Mouse (Mus musculus): ENCODE measurements around the gene Ccsap.

The Ccsap gene

GRCm38 (mm10) chr8:123883094-123883493 lies 23.1 kb upstream of the Ccsap start:
- in situ Hi-C loops (cut with MboI; ENCODE audit: low pct_unique_long_range_greater_than_20kb in 1 of 2, low sequenced_read_pairs in 2 of 2, unreplicated experiment in 1 of 2), result no loop called here

- in situ Hi-C loops (cut with MboI; ENCODE audit: low pct_unique_long_range_greater_than_20kb in 1 of 2, low sequenced_read_pairs in 2 of 2, unreplicated experiment in 1 of 2), result no loop called here
These were observed 22.4 kb upstream of the Ccsap start for GRCm38 (mm10) chr8:123882412-123882811.

- in situ Hi-C loops (cut with MboI; ENCODE audit: low pct_unique_long_range_greater_than_20kb in 1 of 2, low sequenced_read_pairs in 2 of 2, unreplicated experiment in 1 of 2), result no loop called here
These were observed 20.9 kb upstream of the Ccsap start for GRCm38 (mm10) chr8:123880821-123881350.

- in situ Hi-C loops (cut with MboI; ENCODE audit: low pct_unique_long_range_greater_than_20kb in 1 of 2, low sequenced_read_pairs in 2 of 2, unreplicated experiment in 1 of 2), result no loop called here
These were observed 20.3 kb upstream of the Ccsap start for GRCm38 (mm10) chr8:123880271-123880670.

GRCm38 (mm10) chr8:123877865-123878264 lies 17.9 kb upstream of the Ccsap start:
- in situ Hi-C loops (cut with MboI; ENCODE audit: low pct_unique_long_range_greater_than_20kb in 1 of 2, low sequenced_read_pairs in 2 of 2, unreplicated experiment in 1 of 2), result no loop called here

GRCm38 (mm10) chr8:123874324-123874723 lies 14.3 kb upstream of the Ccsap start:
- in situ Hi-C loops (cut with MboI; ENCODE audit: low pct_unique_long_range_greater_than_20kb in 1 of 2, low sequenced_read_pairs in 2 of 2, unreplicated experiment in 1 of 2), result no loop called here

- in situ Hi-C loops (cut with MboI; ENCODE audit: low pct_unique_long_range_greater_than_20kb in 1 of 2, low sequenced_read_pairs in 2 of 2, unreplicated experiment in 1 of 2), result no loop called here
These were observed 13.4 kb upstream of the Ccsap start for GRCm38 (mm10) chr8:123873364-123873763.

- in situ Hi-C loops (cut with MboI; ENCODE audit: low pct_unique_long_range_greater_than_20kb in 1 of 2, low sequenced_read_pairs in 2 of 2, unreplicated experiment in 1 of 2), result no loop called here
These were observed 12.0 kb upstream of the Ccsap start for GRCm38 (mm10) chr8:123872048-123872447.

- in situ Hi-C loops (cut with MboI; ENCODE audit: low pct_unique_long_range_greater_than_20kb in 1 of 2, low sequenced_read_pairs in 2 of 2, unreplicated experiment in 1 of 2), result no loop called here
These were observed 7.0 kb upstream of the Ccsap start for GRCm38 (mm10) chr8:123866971-123867370.

GRCm38 (mm10) chr8:123865786-123866185 lies 5.8 kb upstream of the Ccsap start:
- in situ Hi-C loops (cut with MboI; ENCODE audit: low pct_unique_long_range_greater_than_20kb in 1 of 2, low sequenced_read_pairs in 2 of 2, unreplicated experiment in 1 of 2), result no loop called here

- in situ Hi-C loops (cut with MboI; ENCODE audit: low pct_unique_long_range_greater_than_20kb in 1 of 2, low sequenced_read_pairs in 2 of 2, unreplicated experiment in 1 of 2), result no loop called here
These were observed 377 bp upstream of the Ccsap start for GRCm38 (mm10) chr8:123860386-123860785.

GRCm38 (mm10) chr8:123858941-123859647 lies 915 bp downstream of the Ccsap start:
- in situ Hi-C loops (cut with MboI; ENCODE audit: low pct_unique_long_range_greater_than_20kb in 1 of 2, low sequenced_read_pairs in 2 of 2, unreplicated experiment in 1 of 2), result no loop called here

- in situ Hi-C loops (cut with MboI; ENCODE audit: low pct_unique_long_range_greater_than_20kb in 1 of 2, low sequenced_read_pairs in 2 of 2, unreplicated experiment in 1 of 2), result no loop called here
These were observed 1.5 kb downstream of the Ccsap start for GRCm38 (mm10) chr8:123858574-123858940.

- in situ Hi-C loops (cut with MboI; ENCODE audit: low pct_unique_long_range_greater_than_20kb in 1 of 2, low sequenced_read_pairs in 2 of 2, unreplicated experiment in 1 of 2), result no loop called here
These were observed 2.6 kb downstream of the Ccsap start for GRCm38 (mm10) chr8:123857361-123857760.

- in situ Hi-C loops (cut with MboI; ENCODE audit: low pct_unique_long_range_greater_than_20kb in 1 of 2, low sequenced_read_pairs in 2 of 2, unreplicated experiment in 1 of 2), result no loop called here
These were observed 5.1 kb downstream of the Ccsap start for GRCm38 (mm10) chr8:123854733-123855475.

GRCm38 (mm10) chr8:123854252-123854651 lies 5.8 kb downstream of the Ccsap start:
- in situ Hi-C loops (cut with MboI; ENCODE audit: low pct_unique_long_range_greater_than_20kb in 1 of 2, low sequenced_read_pairs in 2 of 2, unreplicated experiment in 1 of 2), result no loop called here

GRCm38 (mm10) chr8:123851590-123851989 lies 8.4 kb downstream of the Ccsap start:
- in situ Hi-C loops (cut with MboI; ENCODE audit: low pct_unique_long_range_greater_than_20kb in 1 of 2, low sequenced_read_pairs in 2 of 2, unreplicated experiment in 1 of 2), result no loop called here

GRCm38 (mm10) chr8:123849352-123849751 lies 10.7 kb downstream of the Ccsap start:
- in situ Hi-C loops (cut with MboI; ENCODE audit: low pct_unique_long_range_greater_than_20kb in 1 of 2, low sequenced_read_pairs in 2 of 2, unreplicated experiment in 1 of 2), result no loop called here

GRCm38 (mm10) chr8:123847546-123847945 lies 12.5 kb downstream of the Ccsap start:
- in situ Hi-C loops (cut with MboI; ENCODE audit: low pct_unique_long_range_greater_than_20kb in 1 of 2, low sequenced_read_pairs in 2 of 2, unreplicated experiment in 1 of 2), result no loop called here

GRCm38 (mm10) chr8:123846509-123846908 lies 13.5 kb downstream of the Ccsap start:
- in situ Hi-C loops (cut with MboI; ENCODE audit: low pct_unique_long_range_greater_than_20kb in 1 of 2, low sequenced_read_pairs in 2 of 2, unreplicated experiment in 1 of 2), result no loop called here

Measured in mouse embryonic stem cell (cell line).